Mouse (Mus musculus): ENCODE measurements at regions not wholly inside any gene's neighbourhood (a gene's known extent, or its start where the extent isn't known, plus 50 kb on each side); places are given as distances from the start of the nearest gene placed in this dataset.
"Not testable (repeated sequence)": the region's sequence is repeated elsewhere in the genome, so short reads cannot be mapped to it uniquely, and the experiment has no call there.

GRCm38 (mm10) chr17:55036142-55036541 lies 409.0 kb upstream of the St6gal2 start:
- peak; percentile 5 for DNase-seq

DNA sequence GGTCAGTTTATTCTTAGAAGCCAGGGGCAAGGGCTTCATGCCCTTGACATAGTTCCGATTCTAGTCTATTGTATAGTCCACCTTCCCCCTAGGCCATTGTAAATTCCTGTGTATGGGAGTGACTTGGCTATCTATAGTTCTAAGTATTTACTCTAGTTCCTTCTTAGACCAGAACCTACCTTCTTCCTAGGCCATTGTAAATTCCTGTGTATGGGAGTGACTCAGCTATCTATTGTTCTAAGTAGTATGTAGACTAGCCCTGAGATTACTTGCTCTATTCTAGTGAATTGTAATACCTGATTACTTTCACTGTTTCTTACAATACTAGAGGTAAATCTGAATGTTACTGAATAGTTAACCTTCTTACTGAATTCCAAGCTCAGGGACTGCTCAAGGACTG lies 405.0 kb upstream of the St6gal2 start:
- DNase-seq: not testable (repeated sequence)

GRCm38 (mm10) chr17:55068420-55068819 lies 376.8 kb upstream of the St6gal2 start:
- DNase-seq: no peak

DNA sequence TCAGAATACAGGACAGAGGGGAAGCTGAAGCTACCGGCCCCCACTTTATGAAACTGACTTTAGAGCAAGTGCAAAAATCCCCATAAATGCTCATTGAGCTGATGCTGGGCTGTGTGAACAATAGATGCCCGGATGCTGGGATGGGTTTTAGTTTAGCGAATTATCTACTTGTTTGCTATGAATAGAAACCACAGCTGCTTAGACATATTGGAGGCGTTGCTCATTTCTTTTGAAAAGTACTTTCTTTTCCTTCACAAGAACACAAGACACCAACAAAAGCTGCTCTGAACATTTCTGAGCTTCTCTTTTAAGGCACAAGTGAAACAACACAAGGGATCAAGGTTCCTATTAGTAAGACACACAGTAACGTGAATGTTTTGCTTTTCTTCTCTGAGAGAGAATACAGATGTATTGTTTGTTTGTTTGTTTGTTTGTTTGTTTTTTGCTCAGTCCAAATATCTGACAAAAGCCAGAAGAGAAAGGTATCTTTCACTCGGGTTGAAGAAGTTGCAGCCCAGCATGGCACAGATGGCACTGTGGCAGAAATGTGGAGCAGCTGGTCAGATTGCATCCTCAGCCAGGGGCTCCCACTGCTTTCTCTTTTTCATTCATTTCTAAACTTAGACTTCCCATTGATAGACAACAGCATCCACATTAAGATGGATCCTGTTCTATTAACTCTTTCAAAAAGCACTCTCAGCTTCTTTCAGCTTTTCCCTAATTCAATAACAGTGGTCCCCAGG lies 361.7 kb upstream of the St6gal2 start:
- no peak for DNase-seq

DNA sequence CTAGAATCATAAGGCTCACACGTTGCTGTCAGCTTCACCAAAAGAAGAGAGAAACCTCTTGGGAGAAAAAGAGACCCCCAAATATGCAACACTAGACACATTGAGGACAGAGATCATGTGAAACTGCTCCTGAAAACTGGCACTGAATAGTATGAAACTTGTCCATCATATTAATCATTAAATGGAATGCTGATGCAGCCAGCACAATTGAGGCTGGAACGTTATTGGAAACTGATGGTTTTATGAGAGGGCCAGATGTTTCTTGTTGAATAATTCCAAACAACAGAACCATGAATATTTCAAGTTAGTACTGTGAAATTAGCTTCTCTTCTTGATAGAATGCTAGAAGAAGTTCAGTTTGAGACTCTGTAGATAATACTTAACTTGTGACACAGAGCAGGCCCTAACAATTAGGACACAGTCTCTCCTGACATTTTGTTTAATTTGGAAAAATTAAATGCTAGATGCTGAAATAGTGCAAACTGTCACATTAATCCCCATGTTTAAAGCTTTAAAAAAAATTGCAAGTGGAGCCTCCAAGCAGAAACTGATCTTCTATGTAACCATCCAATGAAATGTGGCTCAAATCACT lies 354.4 kb upstream of the St6gal2 start:
- DNase-seq: no peak

DNA sequence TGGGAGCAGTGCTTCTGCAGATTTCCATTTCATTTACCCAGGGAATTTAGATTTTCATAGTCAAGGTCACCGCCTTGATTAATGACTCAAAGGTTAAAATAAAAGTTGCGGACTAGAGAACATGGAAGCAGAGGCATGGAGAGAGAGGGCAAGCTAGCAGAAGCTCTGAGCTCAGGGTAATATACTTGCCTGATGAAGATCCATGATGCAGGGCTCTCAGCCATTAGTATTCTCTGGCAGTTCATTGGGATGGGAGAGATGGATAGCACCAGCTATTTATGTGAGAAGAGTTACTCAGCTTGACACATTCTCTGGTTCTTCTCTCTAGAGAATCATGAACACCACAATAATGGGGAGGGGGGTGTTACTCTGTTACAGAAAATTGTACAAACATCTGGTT lies 341.7 kb upstream of the St6gal2 start:
- DNase-seq: no peak

GRCm38 (mm10) chr17:55124846-55125245 lies 320.3 kb upstream of the St6gal2 start:
- DNase-seq: peak; percentile 70

DNA sequence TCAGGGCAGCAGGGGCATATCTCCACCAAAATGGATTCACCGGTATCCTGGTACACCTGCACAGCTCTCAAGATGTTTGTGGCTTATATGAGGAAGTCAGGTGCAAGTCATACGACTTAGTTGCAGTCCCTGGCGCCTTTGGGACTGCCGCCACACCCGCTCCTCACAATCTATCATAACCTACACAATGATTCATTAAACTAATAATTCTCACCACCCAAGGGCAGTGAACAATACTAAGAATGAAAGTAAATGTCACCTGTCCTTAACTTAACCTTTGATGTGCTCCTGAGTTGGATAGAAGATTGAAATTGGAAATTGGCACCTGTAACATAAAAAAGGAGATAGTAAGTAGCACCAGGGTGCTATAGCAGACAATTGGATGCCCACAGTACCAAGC lies 315.1 kb upstream of the St6gal2 start:
- not testable (repeated sequence) for DNase-seq

Measured in adrenal gland, postnatal 10 days (tissue).